Mouse (Mus musculus) right cerebral cortex, postnatal 10 days (tissue): ENCODE measurements around the gene Pip4k2b.

Experiments
- DNase-seq, 2 experiments: peaks; one replicate each; pipeline ENCODE4 v3.0.0; 2021; ENCODE audit warnings: low spot score in 2 of 2

The Pip4k2b gene

GRCm38 (mm10) chr11:97669268-97669667 lies 75.2 kb downstream of the Pip4k2b start:
- no peak for DNase-seq

GRCm38 (mm10) chr11:97668160-97668559 lies 76.3 kb downstream of the Pip4k2b start:
- DNase-seq: peak in 1 of 2 experiments; percentile 31

GRCm38 (mm10) chr11:97666794-97667193 lies 77.7 kb downstream of the Pip4k2b start:
- DNase-seq: peak in 1 of 2 experiments; percentile 32

- DNase-seq: no peak
Observed at GRCm38 (mm10) chr11:97666221-97666620, 78.3 kb downstream of the Pip4k2b start.

GRCm38 (mm10) chr11:97665431-97665830 lies 79.1 kb downstream of the Pip4k2b start:
- DNase-seq: no peak
